In genomic region chr14:23922755-23923154, GRCm38 (mm10) we compare ENCODE assay signal across 25 mouse cellular contexts.
A peak's percentile ranks its signal among the peaks of the same experiment; 100 is the strongest.
DNase-seq lines count a peak whose midpoint lies in the region; TF ChIP-seq lines count a peak whose summit lies in the region.
"Had no signal": no experiment of that assay in that cellular context is flagged by ENCODE, and none has a peak within 500 bp of the region (broad histone marks: within the 10 kb centered on the region; RNA-seq: fewer than 3 reads in every experiment).

No protein-coding gene starts in this region.

- peak overlapping the region; percentile 60; the same call in 1 of the 2 replicates for H3K27ac ChIP-seq in gastrocnemius, adult 2 months
- H3K27ac ChIP-seq in cortical plate, adult 2 months (ENCODE audit: insufficient read depth, low read length): 0 out of 2 replicates have a peak overlapping the region, but pooled peaks have one; percentile 28
- H3K27ac ChIP-seq: heart, adult 2 months; intestine, embryonic 15.5 days; layer of hippocampus, adult 2 months; limb, embryonic 12.5 days; liver, embryonic 15.5 days; neural tube, embryonic 12.5 days had no signal

- TF ChIP-seq POLR2A in brain, embryonic 14.5 days (IDR thresholded peaks at IDR 0.05; ENCODE audit: borderline replicate concordance, extremely low read depth, insufficient read depth, insufficient read length, poor library complexity, severe bottlenecking): no peak
- no peak for TF ChIP-seq POLR2A in cortical plate, adult 2 months (IDR thresholded peaks at IDR 0.05; ENCODE audit: extremely low read depth, insufficient read depth, low read length)

- peaks cover 6% of the 10 kb centered on the region; the same call in 1 of the 2 replicates for H3K4me1 ChIP-seq in cortical plate, adult 2 months (ENCODE audit: control insufficient read depth, insufficient read depth, low read length)
- H3K4me1 ChIP-seq: heart, embryonic 12.5 days; intestine, embryonic 15.5 days; limb, embryonic 12.5 days; liver, embryonic 15.5 days; neural tube, embryonic 12.5 days had no signal

- H3K4me3 ChIP-seq in gastrocnemius, adult 2 months: no peak overlapping the region
- no peak overlapping the region for H3K4me3 ChIP-seq in cortical plate, adult 2 months (ENCODE audit: insufficient read depth, low read length)
- H3K4me3 ChIP-seq: erythroblast, embryonic 14.5 days; heart, adult 2 months; heart, embryonic 12.5 days; intestine, embryonic 15.5 days; layer of hippocampus, adult 2 months; limb, embryonic 12.5 days; liver, embryonic 15.5 days; neural tube, embryonic 12.5 days had no signal

- intact Hi-C loops in gastrocnemius, adult 2 months (cut with DNase I): no loop called here
- intact Hi-C loops in left cerebral cortex, postnatal 4 days (cut with DNase I): no loop called here

- DNase-seq in gastrocnemius, adult 2 months: peak; percentile 49
- DNase-seq in gastrocnemius, postnatal 10 days: no peak
- DNase-seq in left cerebral cortex, postnatal 4 days: peak; percentile 25
- DNase-seq in left cerebral cortex, adult 11 months (ENCODE audit: low spot score): no peak
- peak; percentile 15 for DNase-seq in brain, embryonic 14.5 days (ENCODE audit: low read depth)
- DNase-seq in heart, postnatal 4 days: no peak
- DNase-seq: adrenal gland, postnatal 36 days; B cell, adult 2 months; cerebellum, adult 9-10 months; heart, adult 2 months; kidney, adult 2 months; kidney, postnatal 36 days; lung, embryonic 14.5 days; lung, postnatal 14 days; right cerebral cortex, postnatal 4 days; thymus, adult 2 months; thymus, postnatal 36 days had no signal

- no peak for TF ChIP-seq CTCF in gastrocnemius, adult 2 months (IDR thresholded peaks at IDR 0.05)
- TF ChIP-seq CTCF in brain, embryonic 14.5 days (IDR thresholded peaks at IDR 0.05; ENCODE audit: borderline replicate concordance, extremely low read depth, insufficient read depth, insufficient read length): no peak
- TF ChIP-seq CTCF in cortical plate, adult 2 months (IDR thresholded peaks at IDR 0.05; ENCODE audit: extremely low read depth, insufficient read depth, low read length): no peak

Comparison
In these comparisons a context has a peak if more than half of its experiments do, and no peak if none do; other contexts are left out.
1. DNase-seq: peak in gastrocnemius, adult 2 months (single experiment), left cerebral cortex, postnatal 4 days (single experiment) and brain, embryonic 14.5 days (single experiment); none in gastrocnemius, postnatal 10 days (single experiment), left cerebral cortex, adult 11 months (single experiment) and heart, postnatal 4 days (single experiment).